ENCODE assay signal across 17 mouse cellular contexts in the genomic region with DNA sequence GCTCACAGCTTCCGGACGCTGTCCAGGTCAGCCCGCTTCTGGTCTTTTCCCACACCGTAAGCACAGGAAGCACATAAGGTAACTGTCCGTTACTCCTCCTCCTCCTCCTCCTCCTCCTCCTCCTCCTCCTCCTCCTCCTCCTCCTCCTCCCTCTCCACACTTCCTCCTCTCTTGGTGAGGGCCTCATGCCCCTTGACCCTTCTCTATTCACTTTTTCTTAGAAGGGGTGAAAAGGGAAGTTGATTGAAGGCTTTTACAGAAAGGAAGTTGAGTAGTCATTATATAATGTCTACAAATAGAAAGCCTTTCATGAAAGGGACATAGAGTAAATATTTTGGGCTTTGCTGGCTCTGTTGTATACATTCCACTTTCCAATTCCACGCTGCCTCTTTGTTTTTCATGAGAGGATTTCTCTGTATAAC.
DNase-seq lines count a peak whose midpoint lies in the region; ATAC-seq and TF ChIP-seq lines count a peak whose summit lies in the region.
"Had no signal": no experiment of that assay in that cellular context is flagged by ENCODE, and none has a peak within 500 bp of the region (broad histone marks: within the 10 kb centered on the region; RNA-seq: fewer than 3 reads in every experiment).

No protein-coding gene starts in this region.

- peak; percentile 39 to 56 for DNase-seq in spleen, postnatal 36 days (ENCODE audit: low spot score in 2 of 2)
- DNase-seq in spleen, postnatal 14 days (ENCODE audit: low spot score in 2 of 2), result no peak
- peak; percentile 25 for DNase-seq in lung, postnatal 10 days
- DNase-seq in stomach, postnatal 0 days (ENCODE audit: low spot score), result no peak
- no peak for DNase-seq in frontal cortex, postnatal 14 days (ENCODE audit: low spot score in 2 of 2)
- no peak for DNase-seq in ovary, postnatal 36 days (ENCODE audit: low spot score)
- DNase-seq: cerebellum, postnatal 10 days; kidney, adult 2 months; right cerebral cortex, postnatal 25 days; thymus, postnatal 25 days had no signal

- H3K4me2 ChIP-seq in intestine, embryonic 16.5 days (ENCODE audit: low read depth, low read length), result no peak overlapping the region
- no peak overlapping the region for H3K4me2 ChIP-seq in intestine, postnatal 0 days (replicated peaks; ENCODE audit: low read depth)
- no peak overlapping the region for H3K4me2 ChIP-seq in stomach, postnatal 0 days (replicated peaks; ENCODE audit: low read depth)
- H3K4me2 ChIP-seq: hindbrain, embryonic 14.5 days; limb, embryonic 13.5 days; midbrain, embryonic 11.5 days; stomach, embryonic 15.5 days had no signal

- 60% methylated on average over 6 of the region's 6 CpGs for WGBS in intestine, embryonic 16.5 days
- 55% methylated on average over 6 of the region's 6 CpGs for WGBS in intestine, postnatal 0 days
- 37% methylated on average over 6 of the region's 6 CpGs for WGBS in stomach, postnatal 0 days

- H3K4me3 ChIP-seq in intestine, embryonic 16.5 days (ENCODE audit: low read length), result no peak overlapping the region
- no peak overlapping the region for H3K4me3 ChIP-seq in intestine, postnatal 0 days (ENCODE audit: low read depth, low read length)
- H3K4me3 ChIP-seq in stomach, postnatal 0 days (ENCODE audit: low read depth, low read length), result no peak overlapping the region
- H3K4me3 ChIP-seq: left cerebral cortex, adult 2 months; limb, embryonic 13.5 days; stomach, embryonic 15.5 days had no signal

- TF ChIP-seq EP300 in stomach, postnatal 0 days (optimal IDR thresholded peaks at IDR 0.05), result no peak

- H3K27me3 ChIP-seq in intestine, embryonic 16.5 days (replicated peaks; ENCODE audit: control insufficient read depth, insufficient read depth, low read length), result no peaks in the 10 kb centered on the region
- no peaks in the 10 kb centered on the region for H3K27me3 ChIP-seq in intestine, postnatal 0 days (replicated peaks; ENCODE audit: control insufficient read depth, insufficient read depth, low read length)
- no peaks in the 10 kb centered on the region for H3K27me3 ChIP-seq in stomach, postnatal 0 days (ENCODE audit: control insufficient read depth, insufficient read depth, low read length)
- H3K27me3 ChIP-seq: limb, embryonic 13.5 days; stomach, embryonic 15.5 days had no signal

- no peaks in the 10 kb centered on the region for H3K36me3 ChIP-seq in intestine, embryonic 16.5 days (ENCODE audit: control insufficient read depth, insufficient read depth, low read length)
- no peaks in the 10 kb centered on the region for H3K36me3 ChIP-seq in intestine, postnatal 0 days (ENCODE audit: control insufficient read depth, insufficient read depth)
- H3K36me3 ChIP-seq in stomach, postnatal 0 days (ENCODE audit: control insufficient read depth, insufficient read depth, low read length), result no peaks in the 10 kb centered on the region
- H3K36me3 ChIP-seq: limb, embryonic 13.5 days; stomach, embryonic 15.5 days had no signal

- H3K9ac ChIP-seq in intestine, embryonic 16.5 days (ENCODE audit: low read depth, low read length), result no peak overlapping the region
- no peak overlapping the region for H3K9ac ChIP-seq in intestine, postnatal 0 days (ENCODE audit: low read depth, low read length)
- H3K9ac ChIP-seq in stomach, postnatal 0 days (ENCODE audit: low read length), result no peak overlapping the region
- H3K9ac ChIP-seq: hindbrain, embryonic 14.5 days; limb, embryonic 13.5 days; stomach, embryonic 15.5 days had no signal

- no peaks in the 10 kb centered on the region for H3K9me3 ChIP-seq in intestine, embryonic 16.5 days (ENCODE audit: control insufficient read depth, low read length)
- H3K9me3 ChIP-seq in intestine, postnatal 0 days (ENCODE audit: control insufficient read depth), result no peaks in the 10 kb centered on the region
- H3K9me3 ChIP-seq in stomach, postnatal 0 days (ENCODE audit: control insufficient read depth, low read length), result no peaks in the 10 kb centered on the region
- H3K9me3 ChIP-seq: limb, embryonic 13.5 days; stomach, embryonic 15.5 days had no signal

- H3K4me1 ChIP-seq in intestine, embryonic 16.5 days (ENCODE audit: control insufficient read depth, insufficient read depth, low read length), result peaks cover 23% of the 10 kb centered on the region
- peaks cover 11% of the 10 kb centered on the region; the same call in 1 of the 2 replicates for H3K4me1 ChIP-seq in intestine, postnatal 0 days (replicated peaks; ENCODE audit: control insufficient read depth, insufficient read depth, low read length)
- no peaks in the 10 kb centered on the region for H3K4me1 ChIP-seq in stomach, postnatal 0 days (replicated peaks; ENCODE audit: control insufficient read depth, insufficient read depth)

- no peak for TF ChIP-seq CTCF in intestine, postnatal 0 days (IDR thresholded peaks at IDR 0.05; ENCODE audit: low read depth)
- no peak for TF ChIP-seq CTCF in stomach, postnatal 0 days (IDR thresholded peaks at IDR 0.05; ENCODE audit: low read depth)

- 0 out of 2 replicates have a peak, but pooled peaks have one; percentile 38 for ATAC-seq in intestine, embryonic 16.5 days
- ATAC-seq in intestine, postnatal 0 days, result no peak
- 0 out of 2 replicates have a peak, but pooled peaks have one; percentile 8 for ATAC-seq in stomach, postnatal 0 days (ENCODE audit: low FRiP score, low TSS enrichment)

- no peak overlapping the region for H3K27ac ChIP-seq in intestine, embryonic 16.5 days (ENCODE audit: low read length)
- no peak overlapping the region for H3K27ac ChIP-seq in intestine, postnatal 0 days (ENCODE audit: low read depth, low read length)
- no peak overlapping the region for H3K27ac ChIP-seq in stomach, postnatal 0 days (replicated peaks)
- H3K27ac ChIP-seq: hindbrain, embryonic 14.5 days; left cerebral cortex, adult 2 months; limb, embryonic 13.5 days; stomach, embryonic 15.5 days had no signal

Comparison
In these comparisons a context has a peak if more than half of its experiments do, and no peak if none do; other contexts are left out.
1. DNase-seq: peak in spleen, postnatal 36 days (2 of 2) and lung, postnatal 10 days (single experiment); none in spleen, postnatal 14 days (0 of 2), stomach, postnatal 0 days (single experiment), frontal cortex, postnatal 14 days (0 of 2) and ovary, postnatal 36 days (single experiment).